Mouse (Mus musculus): ENCODE data around the gene Gm13090.
A peak's percentile ranks its signal among the peaks of the same experiment; 100 is the strongest.

The Gm13090 gene

GRCm38 (mm10) chr4:151097104-151097438 lies 7.7 kb downstream of the Gm13090 start:
- DNase-seq (ENCODE audit: low spot score in 2 of 2) = no peak

GRCm38 (mm10) chr4:151103646-151104045 lies 14.3 kb downstream of the Gm13090 start:
- no peak for DNase-seq (ENCODE audit: low spot score in 2 of 2)

- DNase-seq (ENCODE audit: low spot score in 2 of 2) = no peak
Observed at GRCm38 (mm10) chr4:151104147-151104546, 14.8 kb downstream of the Gm13090 start.

- DNase-seq (ENCODE audit: low spot score in 2 of 2) = no peak
Observed at GRCm38 (mm10) chr4:151105886-151106285, 16.5 kb downstream of the Gm13090 start.

GRCm38 (mm10) chr4:151106468-151106867 lies 17.1 kb downstream of the Gm13090 start:
- no peak for DNase-seq (ENCODE audit: low spot score in 2 of 2)

GRCm38 (mm10) chr4:151107131-151108001 lies 18.0 kb downstream of the Gm13090 start:
- no peak for DNase-seq (ENCODE audit: low spot score in 2 of 2)

DNA sequence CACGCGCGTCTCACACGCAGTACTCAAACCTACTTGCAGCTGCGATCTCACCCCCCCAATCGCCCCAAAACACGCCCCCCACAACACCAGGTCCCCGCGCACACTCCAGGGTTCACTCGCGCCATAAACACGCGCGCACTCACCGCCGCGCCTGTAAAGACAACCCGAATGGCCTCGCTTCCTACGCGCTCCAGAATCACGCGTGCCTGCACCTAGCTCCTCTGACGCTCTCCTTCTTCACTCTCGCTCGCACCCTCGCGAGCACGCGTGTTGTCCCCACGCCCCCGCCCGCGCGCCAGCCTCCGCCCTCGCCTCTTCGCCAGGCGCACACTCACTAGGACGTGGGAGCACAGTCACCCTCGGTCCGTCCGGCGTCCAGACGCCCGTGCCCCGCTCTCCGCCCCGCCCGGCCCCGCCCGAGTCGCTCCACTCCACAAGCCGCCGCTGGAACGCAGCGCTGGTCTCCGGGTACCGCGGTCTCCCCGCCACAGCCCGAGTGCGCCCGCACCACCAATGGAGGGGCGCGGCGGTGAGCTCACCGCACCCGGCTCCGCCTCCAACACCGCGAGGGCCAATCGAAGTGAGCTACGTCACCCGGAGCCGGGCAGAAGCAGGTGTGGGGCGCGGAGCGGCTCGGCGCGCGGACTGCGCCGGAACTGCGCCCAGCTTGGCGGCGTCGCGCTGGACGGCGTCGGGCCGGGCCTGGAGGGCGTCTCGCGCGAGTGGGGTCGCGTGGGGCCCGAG lies 18.8 kb downstream of the Gm13090 start:
- DNase-seq (ENCODE audit: low spot score in 2 of 2) = peak; percentile 81 to 86

- DNase-seq (ENCODE audit: low spot score in 2 of 2) = no peak
Observed at GRCm38 (mm10) chr4:151108834-151109241, 19.5 kb downstream of the Gm13090 start.

GRCm38 (mm10) chr4:151111226-151111625 lies 21.9 kb downstream of the Gm13090 start:
- DNase-seq (ENCODE audit: low spot score in 2 of 2) = no peak

DNA sequence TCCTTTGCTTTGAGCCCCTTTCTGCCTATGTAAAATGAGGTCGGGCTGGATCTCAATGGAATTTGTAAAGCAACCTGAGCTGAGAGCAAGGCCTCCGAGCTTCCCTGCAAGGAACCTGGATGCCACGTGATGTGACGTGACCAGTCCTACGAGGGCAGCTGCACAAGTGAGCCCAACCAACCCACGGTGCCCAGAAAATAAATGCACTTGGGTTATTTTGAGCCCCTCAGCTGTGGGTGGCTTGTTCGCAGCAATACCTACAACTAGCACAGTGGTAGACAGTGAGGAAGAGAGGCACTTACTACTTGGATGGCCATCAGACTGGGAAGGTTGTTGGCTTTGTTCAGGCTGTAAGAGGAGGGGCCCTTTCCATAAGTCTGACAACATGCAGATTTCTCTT lies 25.2 kb downstream of the Gm13090 start:
- DNase-seq (ENCODE audit: low spot score in 2 of 2) = no peak

GRCm38 (mm10) chr4:151118883-151119282 lies 29.5 kb downstream of the Gm13090 start:
- DNase-seq (ENCODE audit: low spot score in 2 of 2) = no peak

DNA sequence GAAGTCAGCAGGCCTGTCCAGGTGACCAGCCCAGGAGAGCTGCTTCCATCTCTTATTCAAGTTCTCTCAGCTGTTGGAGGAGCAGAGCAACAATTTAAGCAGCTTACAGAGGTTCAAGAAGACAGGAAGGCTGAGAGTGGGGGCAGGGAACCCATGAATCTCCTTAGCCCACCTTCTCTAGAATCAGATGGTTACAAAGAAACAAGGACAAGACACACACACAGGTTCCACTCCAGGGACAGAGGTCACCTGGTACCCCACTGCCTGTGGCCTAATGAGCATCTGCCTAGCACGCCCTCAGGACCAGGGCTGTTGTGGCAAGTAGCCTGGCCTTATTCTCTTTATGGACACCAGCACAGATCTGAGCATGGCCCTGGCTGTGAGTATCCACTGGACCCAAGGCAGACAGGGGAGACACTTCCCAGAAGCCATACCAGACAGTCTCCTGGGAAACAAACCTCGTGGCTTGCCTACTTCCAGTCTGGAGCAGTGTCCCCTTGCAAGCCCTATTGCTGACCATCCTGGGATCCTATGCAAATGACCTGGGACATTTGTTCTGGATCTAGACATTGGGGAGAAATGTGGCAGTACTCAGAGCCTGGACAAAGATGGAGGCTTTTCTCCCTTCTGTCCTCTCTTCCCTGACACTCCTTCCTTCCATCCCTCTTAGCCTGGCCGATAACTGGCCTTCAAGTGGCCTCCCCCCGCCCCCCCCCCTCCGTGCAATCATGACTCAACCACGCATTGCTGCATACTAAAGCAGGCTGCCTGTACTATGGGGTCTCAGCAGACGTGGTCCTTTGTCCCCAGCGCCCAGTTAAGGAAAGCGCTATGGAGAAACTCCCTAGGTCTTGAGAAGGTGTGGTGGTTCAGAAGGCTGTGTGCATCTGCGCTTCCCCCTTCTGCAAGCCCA lies 38.5 kb downstream of the Gm13090 start:
- no peak for DNase-seq (ENCODE audit: low spot score in 2 of 2)

GRCm38 (mm10) chr4:151128641-151129541 lies 39.5 kb downstream of the Gm13090 start:
- no peak for DNase-seq (ENCODE audit: low spot score in 2 of 2)

GRCm38 (mm10) chr4:151129725-151130557 lies 40.6 kb downstream of the Gm13090 start:
- no peak for DNase-seq (ENCODE audit: low spot score in 2 of 2)

DNA sequence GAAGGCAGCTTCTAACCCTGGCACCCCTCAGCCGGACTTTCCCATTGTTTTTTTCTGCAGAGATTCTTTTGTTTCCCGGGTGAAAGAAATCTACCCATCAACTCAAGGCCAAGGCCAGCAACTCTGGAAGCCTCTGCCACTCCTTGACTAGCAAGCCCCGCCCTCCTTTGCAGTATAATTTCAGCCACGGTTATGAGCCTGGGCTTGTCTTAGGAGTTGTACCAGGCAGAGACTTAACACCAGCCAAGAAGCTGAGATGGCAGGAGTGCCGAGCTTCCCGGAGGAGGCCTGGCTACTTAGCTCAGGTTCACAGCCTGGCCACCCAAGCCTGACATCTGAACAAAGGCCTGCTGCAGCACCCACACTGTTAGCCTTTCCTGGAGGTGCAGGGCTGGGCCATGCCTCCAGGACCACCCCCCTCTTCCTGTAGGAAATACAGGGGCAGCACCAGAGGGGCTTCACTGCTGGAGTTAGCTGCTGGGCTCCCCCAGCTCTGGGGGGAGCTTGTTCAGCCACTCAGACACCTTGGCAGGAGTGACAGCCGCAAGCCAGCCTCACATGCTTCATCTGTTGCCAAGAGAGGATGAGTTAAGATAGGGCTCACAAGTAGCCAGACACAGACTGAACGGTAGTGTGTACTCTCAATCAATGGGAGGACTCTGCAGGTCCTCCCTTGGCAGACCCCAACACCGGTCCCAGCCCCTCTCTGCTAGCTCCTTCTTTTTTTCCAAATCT lies 41.6 kb downstream of the Gm13090 start:
- DNase-seq (ENCODE audit: low spot score in 2 of 2) = no peak

DNA sequence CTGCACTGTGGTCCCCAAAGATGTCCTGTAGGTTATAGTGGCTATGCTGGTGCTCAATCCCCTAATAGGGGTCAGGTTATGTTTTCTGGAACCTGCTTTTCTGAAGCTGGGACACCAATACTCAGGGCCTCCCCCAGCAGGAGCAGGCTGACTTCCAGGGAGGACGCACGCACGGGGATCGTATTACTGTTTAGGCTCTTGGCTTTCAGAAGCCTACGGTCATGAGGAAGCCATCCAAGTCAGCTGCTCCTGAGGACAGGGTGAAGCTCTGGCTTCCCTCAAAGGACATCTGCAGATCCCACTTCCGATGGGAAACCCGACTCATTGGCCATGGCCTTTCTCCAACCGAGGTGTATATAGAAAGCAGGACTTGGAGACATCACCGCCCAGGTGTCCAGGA lies 43.1 kb downstream of the Gm13090 start:
- DNase-seq (ENCODE audit: low spot score in 2 of 2) = no peak

DNA sequence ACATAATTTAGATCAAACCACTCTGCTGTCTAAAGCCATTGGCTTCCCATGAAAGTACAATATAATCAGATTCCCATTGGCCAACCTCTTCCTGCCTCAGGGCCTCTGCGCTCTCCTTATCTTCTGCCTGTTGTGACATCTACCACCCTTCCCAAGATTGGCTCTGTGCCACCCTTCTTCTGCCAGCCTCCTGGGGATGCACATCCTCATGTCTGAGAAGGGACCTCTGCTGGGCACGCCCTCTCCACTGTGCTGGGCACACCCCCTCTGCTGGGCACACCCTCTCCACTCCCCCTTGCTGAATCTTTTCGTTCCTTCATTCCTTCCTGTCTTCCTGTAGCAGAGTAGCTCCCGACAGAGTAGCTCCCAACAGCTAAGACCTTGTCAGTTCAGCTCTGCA lies 44.4 kb downstream of the Gm13090 start:
- no peak for DNase-seq (ENCODE audit: low spot score in 2 of 2)

- DNase-seq (ENCODE audit: low spot score in 2 of 2) = no peak
Observed at GRCm38 (mm10) chr4:151135491-151135890, 46.1 kb downstream of the Gm13090 start.

DNA sequence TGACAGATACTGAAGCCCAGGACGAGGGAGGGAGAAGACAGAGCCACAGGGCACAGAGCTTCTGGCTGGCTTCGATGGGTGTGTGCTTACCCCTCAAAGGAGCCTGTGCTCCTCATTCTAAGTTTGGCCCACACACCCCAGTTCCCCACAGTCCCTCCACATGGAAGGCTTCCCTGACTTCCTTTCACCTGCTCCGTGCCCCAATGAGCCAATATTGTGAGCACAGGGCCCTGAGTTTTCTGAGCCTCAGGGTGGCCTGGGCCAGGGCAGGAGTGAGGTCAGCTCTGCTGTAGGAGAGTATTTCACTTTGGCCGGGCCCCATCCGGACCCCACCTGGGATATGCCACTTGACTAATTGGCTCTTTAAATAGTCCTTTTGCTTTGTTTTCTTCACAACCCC lies 48.3 kb downstream of the Gm13090 start:
- no peak for DNase-seq (ENCODE audit: low spot score in 2 of 2)
